8 mouse cellular contexts compared by ENCODE assay signal in the genomic region with DNA sequence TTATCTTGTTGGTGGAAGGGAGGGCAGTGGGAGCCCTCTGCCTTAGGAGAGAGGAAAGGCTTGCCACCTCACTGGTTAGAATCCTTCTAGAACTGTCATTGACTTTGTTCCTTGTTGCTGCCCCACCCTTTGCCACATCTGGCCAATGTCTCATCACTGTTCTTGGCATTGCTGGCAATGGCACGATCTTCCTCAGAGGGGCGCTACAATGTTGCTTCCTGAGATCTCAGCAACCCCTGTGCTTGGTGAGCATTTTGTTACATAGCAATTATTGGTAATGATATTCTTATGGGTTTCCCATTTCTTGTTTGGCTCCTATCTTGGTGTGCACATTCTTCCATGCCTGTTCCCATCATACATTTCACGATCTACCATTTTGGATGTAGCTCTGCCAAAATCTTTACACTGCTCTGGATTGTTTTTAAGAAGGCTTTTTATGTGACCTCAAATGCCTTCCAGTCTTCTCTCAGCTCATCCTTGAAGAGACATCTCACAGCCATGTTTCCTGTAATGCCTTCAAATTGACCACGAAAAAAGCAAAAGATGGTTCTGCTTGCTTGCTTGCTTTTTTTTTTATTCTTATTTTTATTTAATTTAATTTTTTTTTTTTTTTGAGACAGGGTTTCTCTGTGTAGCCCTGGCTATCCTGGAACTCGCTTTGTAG. TPM values are rescaled to one million over a fixed set of nuclear protein-coding genes. Genes with fewer than 3 reads are reported as not detected.
A peak's percentile ranks its signal among the peaks of the same experiment; 100 is the strongest.
DNase-seq lines count a peak whose midpoint lies in the region; ATAC-seq and TF ChIP-seq lines count a peak whose summit lies in the region.

Gene Ehd3 (plus strand): TSS at position 614 of the 664 bp plus-strand sequence.

- WGBS in kidney, embryonic 16.5 days, result 87% methylated on average over 5 of the region's 5 CpGs
- WGBS in forebrain, postnatal 0 days, result 92% methylated on average over 5 of the region's 5 CpGs
- 95% methylated on average over 5 of the region's 5 CpGs for WGBS in limb, embryonic 13.5 days
- 88% methylated on average over 5 of the region's 5 CpGs for WGBS in stomach, postnatal 0 days

- H3K4me3 ChIP-seq in kidney, embryonic 16.5 days (ENCODE audit: low read length), result peak within 1 kb of the TSS; percentile 74
- H3K4me3 ChIP-seq in forebrain, postnatal 0 days (ENCODE audit: low read depth, low read length), result peak within 1 kb of the TSS; percentile 70
- peak within 1 kb of the TSS; percentile 57 for H3K4me3 ChIP-seq in limb, embryonic 13.5 days
- peak within 1 kb of the TSS; percentile 58 for H3K4me3 ChIP-seq in stomach, postnatal 0 days (ENCODE audit: low read depth, low read length)

- H3K9ac ChIP-seq in kidney, embryonic 16.5 days (replicated peaks; ENCODE audit: low read length), result peak within 1 kb of the TSS; percentile 72
- H3K9ac ChIP-seq in forebrain, postnatal 0 days, result peak within 1 kb of the TSS; percentile 89
- H3K9ac ChIP-seq in limb, embryonic 13.5 days, result peak within 1 kb of the TSS; percentile 65
- H3K9ac ChIP-seq in stomach, postnatal 0 days (ENCODE audit: low read length), result peak within 1 kb of the TSS; percentile 63

- H3K27me3 ChIP-seq in kidney, embryonic 16.5 days (ENCODE audit: insufficient read depth, low read length), result no peaks in the 10 kb centered on the region
- no peaks in the 10 kb centered on the region for H3K27me3 ChIP-seq in forebrain, postnatal 0 days (ENCODE audit: insufficient read depth, low read length)
- peaks cover 9% of the 10 kb centered on the region for H3K27me3 ChIP-seq in limb, embryonic 13.5 days
- no peaks in the 10 kb centered on the region for H3K27me3 ChIP-seq in stomach, postnatal 0 days (ENCODE audit: control insufficient read depth, insufficient read depth, low read length)

- TF ChIP-seq EP300 in stomach, postnatal 0 days (optimal IDR thresholded peaks at IDR 0.05), result no peak

- no peak for DNase-seq in kidney, postnatal 4 days
- DNase-seq in adrenal gland, adult 8-10 months, result no peak
- no peak for DNase-seq in forebrain, postnatal 0 days
- no peak for DNase-seq in stomach, postnatal 0 days (ENCODE audit: low spot score)
- DNase-seq in cerebellum, postnatal 36 days, result no peak

- H3K27ac ChIP-seq in kidney, embryonic 16.5 days (ENCODE audit: low read length), result no peak within 1 kb of the TSS
- peak within 1 kb of the TSS; percentile 84 for H3K27ac ChIP-seq in forebrain, postnatal 0 days (ENCODE audit: low read depth, low read length)
- H3K27ac ChIP-seq in limb, embryonic 13.5 days, result no peak within 1 kb of the TSS
- no peak within 1 kb of the TSS for H3K27ac ChIP-seq in stomach, postnatal 0 days (replicated peaks)

- peak within 1 kb of the TSS; percentile 84 for H3K4me2 ChIP-seq in kidney, embryonic 16.5 days (replicated peaks; ENCODE audit: low read depth, low read length)
- peak within 1 kb of the TSS; percentile 66 for H3K4me2 ChIP-seq in forebrain, postnatal 0 days (ENCODE audit: low read depth)
- peak within 1 kb of the TSS; percentile 81 for H3K4me2 ChIP-seq in limb, embryonic 13.5 days (replicated peaks)
- H3K4me2 ChIP-seq in stomach, postnatal 0 days (replicated peaks; ENCODE audit: low read depth), result peak within 1 kb of the TSS; percentile 69

- no peaks in the 10 kb centered on the region for H3K9me3 ChIP-seq in kidney, embryonic 16.5 days (ENCODE audit: low read length)
- H3K9me3 ChIP-seq in forebrain, postnatal 0 days (ENCODE audit: low read length), result no peaks in the 10 kb centered on the region
- no peaks in the 10 kb centered on the region for H3K9me3 ChIP-seq in limb, embryonic 13.5 days
- H3K9me3 ChIP-seq in stomach, postnatal 0 days (ENCODE audit: control insufficient read depth, low read length), result no peaks in the 10 kb centered on the region

- peaks cover 10% of the 10 kb centered on the region for H3K4me1 ChIP-seq in kidney, embryonic 16.5 days (ENCODE audit: insufficient read depth, low read length)
- H3K4me1 ChIP-seq in forebrain, postnatal 0 days (ENCODE audit: insufficient read depth), result peaks cover 7% of the 10 kb centered on the region; the same call in 1 of the 2 replicates
- peaks cover 9% of the 10 kb centered on the region for H3K4me1 ChIP-seq in limb, embryonic 13.5 days
- H3K4me1 ChIP-seq in stomach, postnatal 0 days (replicated peaks; ENCODE audit: control insufficient read depth, insufficient read depth), result no peaks in the 10 kb centered on the region

- peak; percentile 24; the same call in 1 of the 2 replicates for TF ChIP-seq CTCF in forebrain, postnatal 0 days (IDR thresholded peaks at IDR 0.05; ENCODE audit: low read depth)
- TF ChIP-seq CTCF in stomach, postnatal 0 days (IDR thresholded peaks at IDR 0.05; ENCODE audit: low read depth), result 0 out of 2 replicates have a peak, but pooled peaks have one; percentile 9

- no peak for ATAC-seq in kidney, embryonic 16.5 days (ENCODE audit: low FRiP score, low TSS enrichment)
- no peak for ATAC-seq in forebrain, postnatal 0 days
- ATAC-seq in limb, embryonic 13.5 days (ENCODE audit: low FRiP score, low read depth), result no peak
- no peak for ATAC-seq in stomach, postnatal 0 days (ENCODE audit: low FRiP score, low TSS enrichment)
- ATAC-seq in erythroid progenitor cell, adult 5-6 weeks (replicated peaks; ENCODE audit: low FRiP score, poor library complexity, severe bottlenecking), result no peak

- no peaks in the 10 kb centered on the region for H3K36me3 ChIP-seq in kidney, embryonic 16.5 days (ENCODE audit: insufficient read depth, low read length)
- H3K36me3 ChIP-seq in forebrain, postnatal 0 days (ENCODE audit: insufficient read depth), result no peaks in the 10 kb centered on the region
- H3K36me3 ChIP-seq in limb, embryonic 13.5 days, result no peaks in the 10 kb centered on the region
- H3K36me3 ChIP-seq in stomach, postnatal 0 days (ENCODE audit: control insufficient read depth, insufficient read depth, low read length), result no peaks in the 10 kb centered on the region

RNA-seq across cellular contexts. Expression of gene Ehd3, which starts in this region (rescaled TPM):
- polyA plus RNA-seq in kidney, embryonic 16.5 days (2015; fragmentation: Nextera tagmentation; extraction: Ambion mirVana), result 20.9 and 26.4 TPM in 2 replicates
- 100 to 1,000 TPM in 1 of 4 experiments, 10 to 100 TPM in 3; 57.1 to 102 (median 78.3) TPM for total RNA-seq in adrenal gland, adult 8-10 months (2022)
- total RNA-seq in forebrain, postnatal 0 days (2014; rRNA removed), result 33.2 and 39.0 TPM in 2 replicates
- 17.6 and 22.1 TPM in 2 replicates for polyA plus RNA-seq in forebrain, postnatal 0 days (2015; fragmentation: Nextera tagmentation; extraction: Ambion mirVana)
- 5.8 and 6.1 TPM in 2 replicates for polyA plus RNA-seq in limb, embryonic 13.5 days (2015; fragmentation: Nextera tagmentation; extraction: Ambion mirVana)
- polyA plus RNA-seq in stomach, postnatal 0 days (2015; fragmentation: Nextera tagmentation; extraction: Ambion mirVana), result 2.8 and 2.9 TPM in 2 replicates
- total RNA-seq in erythroid progenitor cell, adult 5-6 weeks (2015; ENCODE audit: low replicate concordance), result 1.4 TPM in 1 of 2 replicates, not detected in the other
- total RNA-seq in erythroid progenitor cell, adult 5-6 weeks (2017; ENCODE audit: low replicate concordance), result 0.77 and 1.3 TPM in 2 replicates

Comparison
In these comparisons a context has a peak if more than half of its experiments do, and no peak if none do; other contexts are left out.
1. RNA of gene Ehd3 (total RNA-seq): 57.1 to 102 TPM in adrenal gland, adult 8-10 months and 33.2 to 39.0 TPM in forebrain, postnatal 0 days; 0.77 to 1.4 TPM in erythroid progenitor cell, adult 5-6 weeks; every median in the first group is over 10 times any median in the second.
2. Peak in every context shown above with its lines, with median percentiles within 50 percentile points of each other: H3K4me2 ChIP-seq, H3K4me3 ChIP-seq and H3K9ac ChIP-seq.